Mouse (Mus musculus) erythroblast, adult 5-6 weeks (primary cell): ENCODE results near the gene Ptges3l. TPM values are rescaled to one million over a fixed set of nuclear protein-coding genes. Genes with fewer than 3 reads are reported as not detected.
"Not testable (repeated sequence)": the region's sequence is repeated elsewhere in the genome, so short reads cannot be mapped to it uniquely, and the experiment has no call there.

Experiments used
- ATAC-seq: replicated peaks from 2 replicates; pipeline ENCODE4 v1.8.0; 2016; ENCODE audit warnings: moderate number of reproducible peaks, mild to moderate bottlenecking, moderate TSS enrichment, inconsistent platforms; ENCODE audit not compliant: poor library complexity, low FRiP score, severe bottlenecking
- total RNA-seq, 2 experiments: library from RNA; stranded (forward) in 1 of 2; stranded (reverse) in 1 of 2; fragments of 150-400 nt in 1 of 2; fragments of 200-764, 138-1000 nt in 1 of 2; gene quantifications; 2 replicates each; pipeline versions ENCODE4 v1.2.3 to v1.2.4; 2015 to 2017; ENCODE audit warnings: low replicate concordance in 2 of 2

Gene Ptges3l
- total RNA-seq (2015; ENCODE audit: low replicate concordance) (2.9 TPM in 1 of 2 replicates, not detected in the other), total RNA-seq (2017; ENCODE audit: low replicate concordance) (not detected in 2 replicates)

DNA sequence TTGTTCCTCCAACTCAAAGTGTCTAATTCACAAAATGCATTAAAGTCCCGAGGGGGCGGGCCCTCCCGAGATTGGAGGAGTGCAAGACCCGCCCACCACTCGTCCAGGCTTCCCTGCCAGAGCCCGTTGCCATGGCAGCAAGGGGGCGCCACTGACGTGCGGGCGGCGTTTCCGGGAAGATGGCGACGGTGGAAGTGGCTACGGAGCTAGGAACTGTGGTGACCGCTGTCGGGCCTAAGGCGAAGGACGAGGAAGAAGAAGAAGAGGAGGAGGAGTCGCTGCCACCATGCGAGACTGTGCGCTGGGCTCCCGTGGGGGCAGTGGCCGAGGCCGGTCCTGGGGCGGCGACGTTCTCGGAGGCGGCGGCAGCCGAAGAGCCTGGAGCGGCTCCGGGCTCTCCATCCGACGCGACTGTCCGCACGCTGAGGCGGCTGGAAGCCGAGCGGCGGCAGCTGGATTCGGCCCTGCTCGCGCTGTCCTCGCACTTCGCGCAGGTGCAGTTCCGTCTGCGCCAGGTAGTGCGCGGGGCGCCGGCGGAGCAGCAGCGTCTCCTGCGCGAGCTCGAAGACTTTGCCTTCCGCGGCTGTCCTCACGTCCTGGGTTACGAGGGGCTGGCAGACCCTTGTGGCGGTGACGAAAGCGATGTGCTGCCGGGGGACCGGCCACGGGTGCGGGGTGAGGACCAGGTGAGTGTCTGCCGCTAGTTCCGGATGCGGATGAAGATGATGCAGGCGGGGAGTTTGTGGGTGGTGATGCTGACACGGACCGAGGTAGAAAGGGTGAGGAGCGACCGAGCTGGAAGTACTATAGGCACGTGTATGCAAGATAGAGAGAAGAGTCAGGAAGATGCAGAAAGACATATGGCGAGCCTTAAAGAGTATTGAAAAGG, at the start of gene Ptges3l, which contains the start of gene Rundc1:
Gene Ptges3l (minus strand): TSS at position 409 of the 889 bp plus-strand sequence.
Gene Rundc1 (plus strand): TSS at position 161 of the 889 bp plus-strand sequence.
- peak; percentile 96 for ATAC-seq

DNA sequence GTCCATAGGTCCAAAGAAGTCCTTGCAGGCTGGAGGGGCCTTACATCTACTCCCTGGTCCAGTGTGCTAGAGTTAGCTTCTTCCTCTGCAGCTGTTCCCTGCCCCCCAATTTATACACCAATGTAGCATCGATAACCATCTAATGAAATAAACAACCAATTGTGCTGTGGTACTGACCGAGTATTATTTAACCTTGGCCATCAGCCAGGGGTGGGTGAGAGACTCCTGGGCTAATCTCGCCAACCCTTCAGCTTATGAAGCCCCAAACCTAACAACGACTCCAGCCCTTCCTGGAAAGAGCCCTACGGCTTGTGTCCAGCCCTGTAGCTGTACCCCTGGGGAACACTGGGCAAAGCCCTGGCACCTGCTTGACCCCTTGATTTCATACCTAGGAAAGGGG, 49.2 kb upstream of the Ptges3l start:
- no peak for ATAC-seq

DNA sequence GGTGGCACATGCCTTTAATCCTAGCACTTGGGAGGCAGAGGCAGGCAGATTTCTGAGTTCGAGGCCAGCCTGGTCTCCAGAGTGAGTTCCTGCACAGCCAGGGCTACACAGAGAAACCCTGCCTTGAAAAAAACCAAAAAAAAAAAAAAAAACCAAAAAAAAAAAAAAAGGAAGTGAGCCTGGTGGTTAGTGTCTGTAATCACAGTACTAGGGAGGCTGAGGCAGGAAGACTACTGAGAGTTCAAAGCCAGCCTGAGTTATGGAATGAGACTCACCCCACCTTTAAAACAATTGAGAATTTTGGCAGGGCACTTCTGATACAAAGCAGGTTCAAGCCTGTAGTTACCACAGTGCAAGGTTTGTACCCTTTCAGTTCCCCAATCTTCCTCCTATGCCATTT, 48.6 kb upstream of the Ptges3l start:
- not testable (repeated sequence) for ATAC-seq

DNA sequence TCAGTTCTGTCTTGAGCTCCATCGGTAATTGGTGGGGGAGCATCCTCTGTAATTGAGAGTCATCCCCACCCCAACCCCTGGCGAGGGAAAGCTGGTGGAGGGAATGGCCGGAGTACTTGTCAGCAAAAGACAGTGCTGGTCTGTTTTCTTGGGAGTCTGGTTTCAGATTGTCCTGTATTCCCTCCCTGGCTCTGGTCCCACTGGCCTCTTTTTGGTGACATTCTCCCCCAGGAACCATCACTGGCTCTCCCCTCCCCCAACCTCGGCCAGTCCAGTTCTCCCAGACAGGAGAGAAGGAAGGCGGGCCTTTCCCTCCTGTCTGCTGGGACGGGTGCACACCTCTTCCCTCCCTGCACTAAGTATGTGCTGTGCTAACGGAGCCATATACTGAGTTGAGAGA, 47.2 kb upstream of the Ptges3l start:
- no peak for ATAC-seq

DNA sequence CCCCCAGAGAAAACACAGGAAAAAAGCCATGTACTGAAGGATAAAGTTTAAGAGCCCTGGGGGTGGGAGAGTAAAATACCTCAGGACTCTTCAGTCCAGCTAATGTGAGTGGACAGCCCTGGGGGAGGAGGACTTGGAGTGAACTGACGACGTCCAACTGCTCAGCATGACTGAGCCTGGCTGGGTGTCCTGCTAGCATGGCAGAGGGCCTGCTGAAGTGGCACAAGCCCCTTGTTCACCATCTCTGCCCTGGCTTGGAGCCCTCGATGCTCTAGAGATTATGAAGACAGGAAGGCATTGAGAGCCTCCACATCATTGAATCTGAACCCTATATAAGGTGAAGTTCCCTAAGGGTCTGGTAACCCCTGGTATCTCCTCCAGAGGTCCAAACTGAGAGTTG, 46.8 kb upstream of the Ptges3l start:
- ATAC-seq = no peak

DNA sequence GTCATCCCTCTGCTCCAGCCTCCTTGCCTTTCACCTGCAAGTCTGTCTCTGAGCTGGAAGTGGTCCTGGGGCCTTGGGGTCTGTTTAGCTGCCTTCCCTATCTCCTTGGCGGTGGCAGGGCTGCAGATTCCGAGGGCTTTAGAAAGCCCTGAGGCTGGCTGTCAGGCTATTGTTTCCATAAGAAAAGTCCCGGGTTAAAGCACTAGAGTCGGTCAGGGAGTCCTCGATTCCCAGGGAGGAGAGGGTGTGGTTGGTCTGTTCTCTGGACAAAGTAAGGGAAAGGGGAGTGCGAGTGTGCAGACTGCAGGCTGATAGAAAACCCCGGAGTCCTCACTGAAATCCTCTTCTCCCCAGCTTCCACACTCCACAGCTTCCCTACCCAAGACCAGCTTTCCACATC, 45.1 kb upstream of the Ptges3l start:
- ATAC-seq = no peak

DNA sequence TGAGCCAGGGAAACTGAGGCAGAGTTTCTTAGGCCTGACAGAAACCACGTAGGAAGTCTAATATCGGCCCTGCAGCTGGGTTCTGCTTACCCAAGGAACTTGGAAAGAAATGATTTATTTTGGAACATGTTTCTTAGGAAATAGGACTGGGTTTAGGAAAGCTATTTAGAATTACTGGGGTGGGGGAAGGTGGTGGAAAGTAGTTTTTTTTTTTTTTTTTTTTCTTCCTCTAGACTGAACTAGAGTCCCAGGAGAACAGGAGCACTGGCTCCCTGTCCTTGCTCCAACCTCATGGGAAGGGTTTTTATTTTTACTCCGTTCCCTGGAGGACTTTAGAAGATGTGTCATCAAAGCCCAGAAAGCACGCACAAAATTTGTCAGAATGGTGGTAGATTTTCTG, 44.0 kb upstream of the Ptges3l start:
- no peak for ATAC-seq

DNA sequence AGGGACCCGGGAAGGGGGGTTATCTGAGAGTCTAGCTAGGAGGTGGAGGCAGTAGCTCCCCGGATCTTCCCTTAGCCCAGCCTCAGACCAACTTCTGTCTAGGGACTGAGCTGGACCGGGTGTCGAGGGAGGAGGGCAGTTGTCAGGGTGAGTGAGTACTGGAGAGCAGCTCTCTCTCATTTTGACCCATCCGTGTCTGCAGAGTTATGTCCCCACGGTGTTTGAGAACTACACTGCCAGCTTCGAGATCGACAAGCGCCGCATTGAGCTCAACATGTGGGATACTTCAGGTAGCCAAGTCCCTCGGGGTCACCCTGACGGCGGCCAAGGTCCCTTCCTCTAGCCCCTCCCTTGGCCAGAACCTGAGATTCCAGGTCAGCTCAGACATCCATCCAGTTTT, 43.6 kb upstream of the Ptges3l start:
- no peak for ATAC-seq

DNA sequence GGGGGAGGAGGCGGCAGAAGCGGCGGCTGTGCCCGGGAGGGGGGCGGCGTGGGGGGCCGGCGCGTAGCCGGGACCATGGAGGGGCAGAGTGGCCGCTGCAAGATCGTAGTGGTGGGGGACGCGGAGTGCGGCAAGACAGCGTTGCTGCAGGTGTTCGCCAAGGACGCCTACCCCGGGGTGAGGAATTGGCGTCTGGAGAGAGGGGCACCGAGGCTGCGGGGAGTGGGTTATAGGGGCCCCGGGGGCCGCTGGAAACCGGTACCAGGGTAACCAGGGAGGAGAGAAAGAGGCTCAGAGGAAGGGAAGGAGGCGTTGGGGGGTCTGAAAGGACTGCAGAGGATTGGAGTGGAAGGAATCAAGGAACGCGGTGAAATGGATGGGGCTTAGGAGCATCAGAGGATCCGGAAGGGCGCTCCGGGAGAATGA, 43.1 kb upstream of the Ptges3l start:
- ATAC-seq = no peak

DNA sequence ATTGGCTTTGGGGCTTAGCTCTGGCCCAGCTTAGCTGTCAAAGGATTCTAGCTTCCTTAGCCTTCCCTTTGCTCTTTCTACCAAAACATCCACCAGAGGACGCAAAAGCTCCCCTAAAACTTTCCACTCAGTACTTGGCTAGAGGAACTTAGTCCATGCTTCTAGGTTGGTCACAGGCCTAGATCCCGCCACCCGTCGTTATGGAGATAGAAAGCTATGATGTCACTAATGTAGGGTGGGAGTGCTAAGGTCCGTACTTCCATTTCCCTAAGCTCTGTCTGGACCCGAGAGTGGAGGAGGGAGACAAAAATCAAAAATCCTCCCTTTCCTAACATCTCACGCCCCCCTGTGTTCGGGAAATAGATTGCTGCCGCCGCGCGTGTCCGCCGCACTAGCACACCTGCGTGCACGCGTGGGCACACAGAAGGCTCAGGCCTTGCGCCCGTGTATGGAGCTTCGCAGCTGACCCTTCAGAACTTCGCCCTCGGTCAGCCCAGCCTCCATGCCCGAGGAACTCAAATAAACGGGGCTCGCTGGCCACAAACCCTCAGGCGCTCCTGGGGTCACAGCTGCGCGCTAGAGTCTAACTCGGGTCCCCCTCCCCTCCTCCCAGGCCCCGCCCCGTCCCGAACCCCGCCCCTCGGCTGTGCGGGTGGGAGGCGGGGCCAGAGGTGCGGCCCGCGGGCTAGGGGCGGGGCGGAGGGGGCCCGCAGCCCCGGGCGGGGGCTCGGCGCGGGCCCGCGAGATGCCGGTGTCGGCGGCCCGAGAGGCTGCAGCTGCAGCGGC, 42.5 kb upstream of the Ptges3l start:
- peak; percentile 23; the same call in 1 of the 2 replicates for ATAC-seq

DNA sequence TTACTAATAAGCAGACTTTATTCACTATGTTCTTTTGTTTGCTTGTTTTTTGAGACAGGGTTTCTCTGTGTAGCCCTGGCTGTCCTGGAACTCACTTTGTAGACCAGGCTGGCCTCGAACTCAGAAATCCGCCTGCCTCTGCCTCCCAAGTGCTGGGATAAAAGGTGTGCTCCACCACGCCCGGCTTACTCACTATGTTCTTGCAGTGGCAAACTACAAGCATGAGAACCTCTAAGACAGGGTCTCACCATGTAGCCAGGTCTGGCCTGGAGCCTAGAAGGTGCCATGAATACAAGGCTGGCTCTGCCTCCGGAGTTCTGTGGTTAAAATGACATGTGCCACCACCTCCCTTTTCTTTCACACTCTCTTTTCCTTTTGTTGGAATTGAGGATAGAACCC, 41.4 kb upstream of the Ptges3l start:
- ATAC-seq = not testable (repeated sequence)

DNA sequence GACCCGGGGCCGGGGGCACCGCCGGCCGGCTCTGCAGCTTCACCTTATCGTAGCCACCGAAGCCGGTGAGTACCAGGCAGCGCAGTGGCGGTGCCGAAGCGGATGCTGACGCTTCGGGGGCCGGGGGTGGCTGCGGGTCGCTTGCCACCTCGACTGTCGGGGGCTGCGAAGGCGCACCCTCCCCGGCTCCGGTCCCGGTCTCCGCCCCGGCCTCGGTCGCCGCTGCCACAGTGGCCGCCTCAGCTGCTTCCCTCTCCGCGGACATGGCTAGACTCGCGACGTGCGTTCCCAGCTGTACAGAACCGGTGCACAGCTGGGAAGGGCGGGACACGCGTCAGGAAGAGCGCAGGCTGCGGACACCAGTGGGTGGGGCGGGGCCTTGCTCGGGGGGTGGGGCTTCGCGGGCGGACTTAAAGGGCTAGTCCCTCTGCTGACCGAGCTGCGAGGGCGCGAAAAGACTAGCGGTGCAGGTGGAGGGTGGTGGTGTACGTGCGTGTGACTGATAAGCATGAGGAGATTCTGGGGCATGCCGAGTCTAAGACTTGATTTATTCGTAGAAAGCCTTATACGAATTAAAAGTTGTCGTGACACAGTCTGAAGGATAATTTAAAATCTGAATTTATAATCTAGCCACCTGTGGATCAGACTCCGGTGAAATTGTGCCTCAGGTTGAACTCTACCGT, 40.9 kb upstream of the Ptges3l start, which contains the start of gene Vat1:
Gene Vat1 (minus strand): TSS at position 362 of the 683 bp plus-strand sequence.
- peak; percentile 32; the same call in 1 of the 2 replicates for ATAC-seq

DNA sequence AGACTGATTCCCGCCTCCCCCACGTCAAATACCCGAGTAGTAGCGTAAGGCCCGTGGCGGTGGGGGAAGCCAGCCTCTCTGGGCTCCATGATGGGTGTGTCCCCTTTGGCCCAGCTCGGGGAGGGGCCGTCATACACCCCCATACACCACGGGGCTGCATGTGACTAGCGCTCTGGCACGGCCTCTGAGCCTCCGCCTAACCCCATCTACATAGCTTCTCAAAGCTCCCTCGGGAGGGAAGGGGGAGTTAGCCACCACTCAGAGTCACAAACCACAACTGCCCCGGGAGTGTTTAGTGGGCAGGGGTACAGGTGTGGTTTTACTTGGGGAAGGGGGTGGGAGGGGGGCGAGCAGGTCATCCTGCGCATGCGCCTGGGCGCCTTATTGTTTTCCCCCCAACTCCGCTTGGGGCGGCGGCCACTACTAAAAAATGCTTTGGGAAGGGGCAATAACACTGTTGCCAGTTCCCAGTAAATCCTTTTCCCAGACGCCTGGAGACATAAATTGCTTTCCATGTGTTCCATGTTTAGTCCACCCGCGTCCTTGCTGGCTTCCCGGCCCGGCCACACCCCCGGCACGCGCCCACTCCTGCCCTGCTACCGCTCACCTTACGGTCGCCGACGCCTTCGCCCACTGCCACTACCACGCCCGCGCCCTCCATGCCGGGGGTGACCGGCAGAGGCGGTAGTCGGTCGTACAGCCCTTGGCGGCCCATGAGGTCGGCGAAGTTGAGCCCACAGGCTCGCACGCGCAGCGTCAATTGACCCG, 40.2 kb upstream of the Ptges3l start:
- no peak for ATAC-seq

DNA sequence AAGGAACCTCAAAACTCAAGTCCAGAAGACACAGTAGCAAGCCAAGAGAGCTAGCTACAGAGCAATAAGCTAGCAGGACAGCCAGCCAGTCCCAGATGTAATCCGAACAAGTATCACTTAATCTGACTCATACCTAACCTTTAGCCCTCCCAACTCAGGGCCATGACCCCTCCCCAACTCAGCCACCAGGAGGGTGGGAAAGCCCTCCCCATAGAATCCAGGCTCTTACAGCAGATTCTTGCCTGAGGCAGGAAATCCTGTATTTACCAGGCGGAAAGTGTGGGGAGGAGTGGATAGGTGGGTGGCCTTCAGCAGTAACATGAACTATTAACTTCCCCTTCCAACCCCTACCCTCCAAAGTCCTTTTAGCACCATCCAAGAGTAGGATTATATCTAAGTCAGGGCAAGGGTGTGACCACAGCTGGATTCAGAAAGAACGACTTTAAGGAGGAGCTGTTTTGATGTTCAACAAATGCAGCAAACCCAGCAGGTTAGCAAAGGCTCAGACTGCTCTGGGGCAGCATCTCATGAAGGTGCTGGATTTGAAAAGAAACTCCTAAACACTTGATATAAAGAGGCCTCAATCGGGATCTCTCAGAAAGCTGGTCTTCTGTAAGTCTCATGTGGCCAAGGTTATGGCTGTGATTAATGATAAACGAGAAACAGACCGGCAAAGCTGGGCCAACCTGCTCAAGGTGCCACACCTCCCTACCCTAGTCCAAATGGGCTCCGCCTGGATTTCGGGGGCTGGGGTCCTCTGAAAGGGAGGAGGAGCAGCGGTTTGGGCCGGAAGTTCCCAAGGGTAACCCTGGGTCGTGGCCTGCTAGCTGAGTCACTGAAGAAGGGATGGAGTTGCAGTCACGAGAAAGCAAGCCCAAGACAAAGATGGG, 39.3 kb upstream of the Ptges3l start, which contains the start of gene Rnd2:
Gene Rnd2 (plus strand): TSS at position 789 of the 890 bp plus-strand sequence.
- ATAC-seq = no peak

DNA sequence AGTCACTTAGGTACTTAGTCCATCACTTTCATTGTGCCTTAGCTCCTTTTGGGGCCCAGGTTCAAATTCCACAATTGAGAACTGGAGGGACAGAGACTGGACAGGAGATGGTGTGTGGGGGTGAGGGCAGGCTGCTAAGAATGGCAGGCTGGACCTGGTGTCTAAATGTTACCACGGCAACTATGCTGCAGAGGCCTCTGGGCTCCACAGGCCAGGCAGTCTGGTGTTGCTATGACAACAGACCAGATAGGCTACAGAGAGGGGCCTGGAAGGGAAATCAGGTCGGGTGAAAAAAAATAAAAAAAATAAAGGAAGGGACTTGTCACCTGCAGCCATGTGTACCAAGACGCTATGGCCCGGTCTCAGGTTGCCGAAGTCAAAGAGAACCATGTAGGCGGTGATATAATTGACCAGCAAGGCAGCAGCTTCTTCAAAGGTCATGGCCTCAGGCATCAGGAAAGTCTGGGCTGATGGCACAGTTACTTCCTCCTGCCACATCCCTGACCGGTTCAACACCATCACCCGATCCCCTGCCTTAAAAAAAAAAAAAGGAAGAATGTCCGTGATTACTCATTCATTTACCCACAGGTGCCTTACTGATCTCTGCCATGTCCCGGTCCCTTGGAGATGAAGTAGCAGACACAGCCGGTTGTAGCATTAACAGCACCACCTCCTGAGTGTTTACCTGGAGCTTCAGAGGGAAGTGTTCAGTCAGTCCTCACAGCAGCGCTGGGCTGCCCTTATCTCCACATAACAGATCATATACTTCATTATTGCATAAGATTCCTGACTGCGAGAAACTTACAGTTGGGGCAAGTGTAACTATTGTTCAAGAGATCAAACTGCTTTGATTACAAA, 37.7 kb upstream of the Ptges3l start:
- ATAC-seq = no peak

DNA sequence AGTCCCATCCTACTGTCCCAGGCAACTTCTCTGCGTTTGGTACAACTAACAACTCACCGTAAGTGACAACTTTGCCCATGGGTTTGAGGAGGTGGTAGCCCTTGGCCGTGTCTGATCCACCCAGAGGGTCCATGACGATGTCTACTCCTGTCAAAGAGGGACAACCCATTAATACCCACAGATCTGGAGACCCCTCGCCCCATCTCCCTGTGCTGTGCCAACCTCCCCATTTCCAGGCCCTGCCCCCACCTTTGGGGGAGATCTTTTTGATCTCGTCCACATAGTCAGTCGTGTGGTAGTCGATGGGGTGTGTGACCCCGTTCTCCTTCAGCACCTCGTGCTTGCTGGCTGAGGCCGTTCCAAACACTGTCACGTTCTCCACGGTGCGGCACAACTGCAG, 37.0 kb upstream of the Ptges3l start:
- no peak for ATAC-seq

DNA sequence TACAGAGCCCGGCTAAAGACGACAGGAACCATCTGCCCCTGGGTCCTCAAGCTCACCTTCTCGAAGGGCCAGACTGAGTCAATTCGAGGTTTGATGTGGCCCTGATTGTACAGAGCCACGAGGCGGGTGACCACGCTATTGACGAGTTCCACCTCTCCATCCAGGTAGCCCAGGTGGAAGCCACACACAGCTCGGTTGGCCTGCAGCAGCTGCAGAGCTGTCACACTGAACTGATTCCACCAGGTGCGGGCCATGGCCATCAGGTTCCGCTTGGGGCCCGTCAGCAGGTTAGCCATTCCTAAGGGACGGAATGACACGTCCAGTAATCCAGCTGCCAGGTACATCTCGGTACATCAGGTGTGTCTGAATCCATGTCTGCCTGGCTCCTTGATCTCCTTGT, 35.2 kb upstream of the Ptges3l start:
- ATAC-seq = no peak
